Mouse (Mus musculus): Measurements from ENCODE around the gene Fbxo21.

The Fbxo21 gene

GRCm38 (mm10) chr5:118048412-118048811 lies 71.9 kb downstream of the Fbxo21 start:
- no peak for DNase-seq

GRCm38 (mm10) chr5:118048928-118049327 lies 72.4 kb downstream of the Fbxo21 start:
- DNase-seq, result no peak

- DNase-seq, result no peak
Measured at GRCm38 (mm10) chr5:118050743-118051142, 74.2 kb downstream of the Fbxo21 start.

- DNase-seq, result peak; percentile 71 to 74
Measured at GRCm38 (mm10) chr5:118051981-118052662, 75.6 kb downstream of the Fbxo21 start.

GRCm38 (mm10) chr5:118053205-118053604 lies 76.7 kb downstream of the Fbxo21 start:
- DNase-seq, result no peak

- DNase-seq, result peak in 1 of 2 experiments; percentile 54
Measured at GRCm38 (mm10) chr5:118057508-118058111, 81.1 kb downstream of the Fbxo21 start.

- no peak for DNase-seq
Measured at GRCm38 (mm10) chr5:118058858-118059257, 82.3 kb downstream of the Fbxo21 start.

GRCm38 (mm10) chr5:118059646-118060045 lies 83.1 kb downstream of the Fbxo21 start:
- DNase-seq, result peak in 1 of 2 experiments; percentile 45

Measured in cerebellum, postnatal 14 days (tissue).